Mouse (Mus musculus): ENCODE data around the gene Clba1. TPM values are rescaled to one million over a fixed set of nuclear protein-coding genes. Genes with fewer than 3 reads are reported as not detected.
A peak's percentile ranks its signal among the peaks of the same experiment; 100 is the strongest.
"Not testable (repeated sequence)": the region's sequence is repeated elsewhere in the genome, so short reads cannot be mapped to it uniquely, and the experiment has no call there.

Clba1 gene
- polyA plus RNA-seq, 1 experiment from 2014 or later = 7.6 TPM

DNA sequence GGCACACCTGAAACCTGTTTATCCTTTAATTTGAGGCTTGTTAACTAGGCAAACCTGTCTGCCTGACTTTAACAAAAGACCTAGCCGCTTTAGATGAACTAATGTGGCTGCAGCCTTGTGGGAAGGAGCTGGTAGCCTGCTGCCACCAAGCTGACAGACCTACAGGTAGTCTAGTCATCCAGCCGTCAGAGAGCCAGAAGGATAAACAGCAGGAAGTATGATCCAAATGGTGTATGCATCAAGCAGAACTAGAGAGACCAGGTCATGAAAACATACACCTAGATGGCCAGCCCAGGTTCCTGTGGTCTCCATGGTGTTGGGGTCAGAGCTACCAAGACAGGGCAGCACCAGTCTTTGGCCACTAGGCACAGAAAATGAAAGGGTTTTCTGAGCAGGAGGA is 26.3 kb downstream of the Clba1 start:
- no peak overlapping the region for H3K4me3 ChIP-seq
- no peak for ATAC-seq (ENCODE audit: extremely low read depth, insufficient number of reproducible peaks, low FRiP score, low TSS enrichment)
- 58% methylated on average over 2 of the region's 2 CpGs for WGBS
- no peak overlapping the region for H3K27ac ChIP-seq (replicated peaks)
- H3K9ac ChIP-seq = no peak overlapping the region
- no peaks in the 10 kb centered on the region for H3K27me3 ChIP-seq (replicated peaks)
- peaks cover 9% of the 10 kb centered on the region; the same call in 1 of the 2 replicates for H3K9me3 ChIP-seq
- no peak overlapping the region for H3K4me2 ChIP-seq
- H3K4me1 ChIP-seq = peaks cover 9% of the 10 kb centered on the region
- peaks cover 17% of the 10 kb centered on the region for H3K36me3 ChIP-seq

- Histone ChIP-seq H3K36me3 (no peaks in the 10 kb centered on the region), H3K9me3 (peaks cover 9% of the 10 kb centered on the region; the same call in 1 of the 2 replicates), H3K27ac (replicated peaks) (no peak overlapping the region), H3K4me3 (no peak overlapping the region), H3K9ac (no peak overlapping the region), H3K27me3 (replicated peaks) (peaks cover 1% of the 10 kb centered on the region; the same call in 1 of the 2 replicates), H3K4me1 (no peaks in the 10 kb centered on the region), H3K4me2 (no peak overlapping the region)
- no peak for ATAC-seq (ENCODE audit: extremely low read depth, insufficient number of reproducible peaks, low FRiP score, low TSS enrichment)
- WGBS = 64% methylated on average over 25 of the region's 25 CpGs
These were observed 31.7 kb downstream of the Clba1 start for GRCm38 (mm10) chr12:112840209-112841086.

DNA sequence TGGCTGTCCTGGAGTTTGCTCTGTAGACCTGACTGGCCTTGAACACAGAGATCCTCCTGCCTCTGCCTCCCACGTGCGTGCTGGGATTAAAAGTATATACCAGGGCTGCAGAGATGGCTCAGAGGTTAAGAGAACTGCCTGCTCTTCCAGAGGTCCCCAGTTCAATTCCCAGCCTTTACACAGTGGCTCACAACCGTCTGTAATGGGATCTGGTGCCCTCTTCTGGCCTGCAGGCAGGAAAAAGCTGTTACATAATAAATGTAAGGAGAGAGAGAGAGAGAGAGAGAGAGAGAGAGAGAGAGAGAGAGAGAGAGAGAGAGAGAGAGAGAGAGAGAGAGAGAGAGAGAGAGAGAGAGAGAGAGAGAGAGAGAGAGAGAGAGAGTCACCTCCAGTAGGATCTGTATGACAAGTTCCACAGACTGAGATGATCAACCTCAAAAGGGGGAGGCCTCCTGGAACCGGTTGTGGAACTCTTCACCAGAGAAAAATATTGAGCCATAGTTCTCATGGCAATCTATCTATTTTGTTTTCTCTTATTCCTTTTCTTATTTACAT is 32.7 kb downstream of the Clba1 start:
- H3K4me2 ChIP-seq; H3K9me3 ChIP-seq; H3K4me3 ChIP-seq; ATAC-seq (ENCODE audit: extremely low read depth, insufficient number of reproducible peaks, low FRiP score, low TSS enrichment); H3K27me3 ChIP-seq (replicated peaks); H3K36me3 ChIP-seq; H3K4me1 ChIP-seq; H3K9ac ChIP-seq; H3K27ac ChIP-seq (replicated peaks): not testable (repeated sequence)
- WGBS = 69% methylated on average over 4 of the region's 4 CpGs

- H3K9me3 ChIP-seq; H3K27me3 ChIP-seq (replicated peaks); H3K4me3 ChIP-seq; H3K36me3 ChIP-seq; H3K4me1 ChIP-seq; H3K4me2 ChIP-seq; H3K27ac ChIP-seq (replicated peaks); H3K9ac ChIP-seq; ATAC-seq (ENCODE audit: extremely low read depth, insufficient number of reproducible peaks, low FRiP score, low TSS enrichment): not testable (repeated sequence)
- WGBS = 66% methylated on average over 2 of the region's 2 CpGs
These were observed 33.4 kb downstream of the Clba1 start for GRCm38 (mm10) chr12:112842128-112842527.

DNA sequence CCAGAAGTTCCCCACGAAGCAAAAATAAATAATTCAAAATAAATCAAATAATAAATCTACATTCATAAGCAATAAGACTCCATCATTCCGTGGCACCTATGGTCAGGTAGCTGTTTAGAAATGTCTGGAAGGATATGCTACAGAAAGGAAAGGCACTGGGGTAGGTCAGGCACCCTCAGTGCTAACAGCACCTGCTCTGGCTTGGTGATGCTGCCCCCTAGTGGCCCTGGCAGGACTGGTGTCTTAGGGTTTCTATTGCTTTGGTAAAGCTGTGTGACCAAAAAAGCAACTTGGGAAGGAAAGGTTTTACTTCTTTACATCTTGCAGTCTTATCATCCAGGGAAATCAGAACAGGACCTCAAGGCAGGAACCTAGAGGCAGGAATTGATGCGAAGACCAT is 35.1 kb downstream of the Clba1 start:
- Histone ChIP-seq H3K9ac (no peak overlapping the region), H3K36me3 (no peaks in the 10 kb centered on the region), H3K4me2 (no peak overlapping the region), H3K4me1 (no peaks in the 10 kb centered on the region), H3K9me3 (peaks cover 8% of the 10 kb centered on the region; the same call in 1 of the 2 replicates), H3K27me3 (replicated peaks) (peaks cover 4% of the 10 kb centered on the region; the same call in 1 of the 2 replicates), H3K27ac (replicated peaks) (no peak overlapping the region), H3K4me3 (no peak overlapping the region)
- ATAC-seq (ENCODE audit: extremely low read depth, insufficient number of reproducible peaks, low FRiP score, low TSS enrichment) = peak; percentile 37; the same call in 1 of the 2 replicates
- WGBS = 14% methylated on average over 3 of the region's 3 CpGs

DNA sequence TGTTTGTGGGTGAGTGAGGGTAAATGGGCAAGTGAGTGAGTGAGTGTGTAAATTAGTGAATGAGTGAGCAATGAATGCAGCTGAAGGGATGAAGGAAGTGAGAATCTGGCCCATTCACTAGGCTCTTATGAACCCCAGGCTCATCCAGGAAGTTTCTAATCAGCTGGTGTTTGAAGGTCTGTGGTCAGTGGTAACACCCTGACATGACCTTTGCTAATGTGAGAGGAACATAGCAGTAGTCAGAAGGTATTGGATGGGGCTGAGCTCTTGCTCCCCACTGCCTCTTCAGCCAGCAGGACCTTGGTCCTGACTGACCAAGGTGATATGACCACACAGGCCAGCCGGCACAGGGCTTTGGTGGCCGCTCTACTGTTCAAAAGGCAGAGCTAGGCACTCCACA is 39.1 kb downstream of the Clba1 start:
- no peaks in the 10 kb centered on the region for H3K9me3 ChIP-seq
- 91% methylated on average over 2 of the region's 2 CpGs for WGBS

GRCm38 (mm10) chr12:112849235-112850022 is 40.7 kb downstream of the Clba1 start:
- H3K27ac ChIP-seq (replicated peaks) = no peak overlapping the region
- no peaks in the 10 kb centered on the region for H3K36me3 ChIP-seq
- H3K4me1 ChIP-seq = peaks cover 5% of the 10 kb centered on the region
- ATAC-seq (ENCODE audit: extremely low read depth, insufficient number of reproducible peaks, low FRiP score, low TSS enrichment) = no peak
- no peak overlapping the region for H3K4me2 ChIP-seq
- 73% methylated on average over 11 of the region's 11 CpGs for WGBS
- H3K27me3 ChIP-seq (replicated peaks) = peaks cover 8% of the 10 kb centered on the region; the same call in 1 of the 2 replicates
- H3K4me3 ChIP-seq = no peak overlapping the region
- no peak overlapping the region for H3K9ac ChIP-seq
- H3K9me3 ChIP-seq = no peaks in the 10 kb centered on the region

More for the DNA sequence above, 39.1 kb downstream of the Clba1 start:
- H3K36me3 ChIP-seq = no peaks in the 10 kb centered on the region
- H3K9ac ChIP-seq = no peak overlapping the region
- ATAC-seq (ENCODE audit: extremely low read depth, insufficient number of reproducible peaks, low FRiP score, low TSS enrichment) = no peak
- H3K4me3 ChIP-seq = no peak overlapping the region
- no peak overlapping the region for H3K27ac ChIP-seq (replicated peaks)
- H3K27me3 ChIP-seq (replicated peaks) = peaks cover 8% of the 10 kb centered on the region; the same call in 1 of the 2 replicates
- peaks cover 5% of the 10 kb centered on the region for H3K4me1 ChIP-seq
- no peak overlapping the region for H3K4me2 ChIP-seq

GRCm38 (mm10) chr12:112850344-112850743 is 41.6 kb downstream of the Clba1 start:
- Histone ChIP-seq H3K9me3 (no peaks in the 10 kb centered on the region), H3K27ac (replicated peaks) (no peak overlapping the region), H3K4me2 (no peak overlapping the region), H3K36me3 (no peaks in the 10 kb centered on the region), H3K27me3 (replicated peaks) (peaks cover 7% of the 10 kb centered on the region; the same call in 1 of the 2 replicates), H3K4me3 (no peak overlapping the region), H3K4me1 (peaks cover 5% of the 10 kb centered on the region), H3K9ac (no peak overlapping the region)
- WGBS = 82% methylated on average over 9 of the region's 9 CpGs
- ATAC-seq (ENCODE audit: extremely low read depth, insufficient number of reproducible peaks, low FRiP score, low TSS enrichment) = no peak

- H3K9ac ChIP-seq = no peak overlapping the region
- H3K9me3 ChIP-seq = no peaks in the 10 kb centered on the region
- no peak for ATAC-seq (ENCODE audit: extremely low read depth, insufficient number of reproducible peaks, low FRiP score, low TSS enrichment)
- H3K27me3 ChIP-seq (replicated peaks) = peaks cover 4% of the 10 kb centered on the region; the same call in 1 of the 2 replicates
- no peaks in the 10 kb centered on the region for H3K36me3 ChIP-seq
- H3K4me3 ChIP-seq = no peak overlapping the region
- H3K4me2 ChIP-seq = no peak overlapping the region
- no peak overlapping the region for H3K27ac ChIP-seq (replicated peaks)
- 14% methylated on average over 8 of the region's 8 CpGs for WGBS
- peaks cover 5% of the 10 kb centered on the region for H3K4me1 ChIP-seq
These were observed 42.4 kb downstream of the Clba1 start for GRCm38 (mm10) chr12:112851116-112851515.

DNA sequence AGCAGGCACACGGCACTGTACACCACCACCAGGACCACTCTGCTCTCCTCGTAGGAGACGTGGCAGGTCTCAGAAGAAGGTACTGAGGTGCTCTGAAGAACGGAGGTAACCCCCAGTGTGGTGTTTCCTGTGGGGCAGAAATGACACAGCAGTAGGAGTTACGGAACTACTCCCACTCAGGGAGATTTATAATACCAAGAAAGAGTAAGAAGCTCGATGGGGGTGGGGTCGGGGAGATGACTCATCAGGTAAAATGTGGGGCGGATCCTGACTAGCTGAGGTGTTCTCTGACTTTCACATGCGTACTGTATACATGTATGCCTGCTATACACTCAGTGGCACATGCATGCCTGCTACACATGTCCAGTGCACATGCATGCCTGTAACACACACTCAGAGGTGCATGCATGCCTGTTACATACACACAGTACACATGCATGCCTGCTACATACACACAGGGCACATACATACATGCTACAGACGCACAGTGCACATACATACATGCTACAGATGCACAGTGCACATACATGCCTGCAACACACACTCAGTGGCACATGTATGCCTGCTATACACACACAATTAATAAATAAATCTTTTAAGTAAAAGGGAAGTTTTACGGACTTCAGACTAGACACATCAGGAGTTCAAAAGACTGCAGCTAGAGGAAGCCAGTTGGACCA is 44.5 kb downstream of the Clba1 start:
- Histone ChIP-seq H3K9me3 (no peaks in the 10 kb centered on the region), H3K27me3 (replicated peaks) (0 out of 2 replicates have a peak, but pooled peaks cover 4% of the 10 kb centered on the region), H3K4me2 (no peak overlapping the region), H3K27ac (replicated peaks) (no peak overlapping the region), H3K4me1 (peaks cover 5% of the 10 kb centered on the region), H3K36me3 (no peaks in the 10 kb centered on the region), H3K9ac (no peak overlapping the region), H3K4me3 (no peak overlapping the region)
- 69% methylated on average over 11 of the region's 11 CpGs for WGBS
- ATAC-seq (ENCODE audit: extremely low read depth, insufficient number of reproducible peaks, low FRiP score, low TSS enrichment) = no peak
